In genomic region chr9:64125307-64125706, GRCm38 (mm10) we compare ENCODE assay signal across 19 mouse cellular contexts. TPM values are rescaled to one million over a fixed set of nuclear protein-coding genes. Genes with fewer than 3 reads are reported as not detected.
A peak's percentile ranks its signal among the peaks of the same experiment; 100 is the strongest.
DNase-seq lines count a peak whose midpoint lies in the region; ATAC-seq lines count a peak whose summit lies in the region.
"Had no signal": no experiment of that assay in that cellular context is flagged by ENCODE, and none has a peak within 500 bp of the region (broad histone marks: within the 10 kb centered on the region; RNA-seq: fewer than 3 reads in every experiment).

No protein-coding gene starts in this region.

- 0 out of 2 replicates have a peak overlapping the region, but pooled peaks have one; percentile 19 for H3K9ac ChIP-seq in limb, embryonic 12.5 days (replicated peaks)
- H3K9ac ChIP-seq in stomach, embryonic 15.5 days, result no peak overlapping the region
- H3K9ac ChIP-seq: forebrain, embryonic 13.5 days; hindbrain, embryonic 15.5 days; lung, embryonic 14.5 days had no signal

- peak overlapping the region; percentile 64; the same call in 1 of the 2 replicates for H3K27ac ChIP-seq in heart, embryonic 10.5 days
- H3K27ac ChIP-seq in limb, embryonic 12.5 days, result no peak overlapping the region
- no peak overlapping the region for H3K27ac ChIP-seq in limb, embryonic 10.5 days
- H3K27ac ChIP-seq in stomach, embryonic 15.5 days, result peak overlapping the region; percentile 35
- H3K27ac ChIP-seq: forebrain, embryonic 13.5 days; hindbrain, embryonic 15.5 days; layer of hippocampus, adult 2 months; midbrain, embryonic 10.5 days had no signal

- no peaks in the 10 kb centered on the region for H3K27me3 ChIP-seq in heart, embryonic 10.5 days (ENCODE audit: insufficient read depth, poor library complexity, severe bottlenecking)
- H3K27me3 ChIP-seq in limb, embryonic 12.5 days, result no peaks in the 10 kb centered on the region
- no peaks in the 10 kb centered on the region for H3K27me3 ChIP-seq in limb, embryonic 10.5 days (ENCODE audit: low read depth, poor library complexity, severe bottlenecking)
- no peaks in the 10 kb centered on the region for H3K27me3 ChIP-seq in stomach, embryonic 15.5 days (replicated peaks)
- H3K27me3 ChIP-seq: forebrain, embryonic 13.5 days; hindbrain, embryonic 15.5 days had no signal

- H3K4me1 ChIP-seq in heart, embryonic 10.5 days, result peaks cover 32% of the 10 kb centered on the region
- peaks cover 10% of the 10 kb centered on the region; the same call in 1 of the 2 replicates for H3K4me1 ChIP-seq in limb, embryonic 12.5 days (replicated peaks)
- H3K4me1 ChIP-seq in limb, embryonic 10.5 days, result peaks cover 14% of the 10 kb centered on the region; the same call in 1 of the 2 replicates
- H3K4me1 ChIP-seq in stomach, embryonic 15.5 days, result no peaks in the 10 kb centered on the region; the same call in 1 of the 2 replicates
- H3K4me1 ChIP-seq: forebrain, embryonic 13.5 days; hindbrain, embryonic 15.5 days had no signal

- no peaks in the 10 kb centered on the region for H3K36me3 ChIP-seq in heart, embryonic 10.5 days
- no peaks in the 10 kb centered on the region for H3K36me3 ChIP-seq in limb, embryonic 12.5 days
- H3K36me3 ChIP-seq in limb, embryonic 10.5 days, result no peaks in the 10 kb centered on the region
- H3K36me3 ChIP-seq in stomach, embryonic 15.5 days, result no peaks in the 10 kb centered on the region
- H3K36me3 ChIP-seq: hindbrain, embryonic 15.5 days; midbrain, embryonic 10.5 days had no signal

- no peak for DNase-seq in heart, embryonic 10.5 days (ENCODE audit: low spot score)
- DNase-seq in heart, adult 9 months (ENCODE audit: low spot score in 2 of 2), result no peak
- no peak for DNase-seq in limb, embryonic 10.5 days (ENCODE audit: low spot score)
- peak; percentile 74 for DNase-seq in gastrocnemius, adult 18-20 months (ENCODE audit: low spot score)
- no peak for DNase-seq in cerebellum, adult 8-10 months
- DNase-seq in cerebellum, postnatal 4 days (ENCODE audit: low spot score in 2 of 2), result no peak
- DNase-seq: adrenal gland, postnatal 10 days; embryo, embryonic 11 days; heart, adult 11 months; thymus, postnatal 14 days had no signal

- no peak for ATAC-seq in limb, embryonic 12.5 days (ENCODE audit: insufficient number of reproducible peaks, insufficient read depth, low FRiP score, low TSS enrichment, low read depth)
- no peak for ATAC-seq in stomach, embryonic 15.5 days (ENCODE audit: insufficient read depth, low FRiP score, low read depth)
- ATAC-seq: forebrain, embryonic 13.5 days had no signal

- no peaks in the 10 kb centered on the region for H3K9me3 ChIP-seq in heart, embryonic 10.5 days
- no peaks in the 10 kb centered on the region for H3K9me3 ChIP-seq in limb, embryonic 12.5 days
- no peaks in the 10 kb centered on the region for H3K9me3 ChIP-seq in limb, embryonic 10.5 days (replicated peaks)
- H3K9me3 ChIP-seq in stomach, embryonic 15.5 days, result no peaks in the 10 kb centered on the region
- H3K9me3 ChIP-seq: forebrain, embryonic 13.5 days; hindbrain, embryonic 15.5 days; midbrain, embryonic 10.5 days had no signal

- H3K4me2 ChIP-seq in limb, embryonic 12.5 days, result no peak overlapping the region
- no peak overlapping the region for H3K4me2 ChIP-seq in stomach, embryonic 15.5 days
- H3K4me2 ChIP-seq: forebrain, embryonic 13.5 days; hindbrain, embryonic 15.5 days; lung, embryonic 14.5 days had no signal

- 42% methylated on average over 3 of the region's 3 CpGs for WGBS in heart, embryonic 10.5 days
- 56% methylated on average over 3 of the region's 3 CpGs for WGBS in limb, embryonic 12.5 days
- 72% methylated on average over 3 of the region's 3 CpGs for WGBS in limb, embryonic 10.5 days
- WGBS in stomach, embryonic 15.5 days, result 59% methylated on average over 3 of the region's 3 CpGs

- H3K4me3 ChIP-seq in heart, embryonic 10.5 days, result no peak overlapping the region
- no peak overlapping the region for H3K4me3 ChIP-seq in limb, embryonic 12.5 days (replicated peaks)
- no peak overlapping the region for H3K4me3 ChIP-seq in limb, embryonic 10.5 days
- H3K4me3 ChIP-seq in stomach, embryonic 15.5 days (replicated peaks), result no peak overlapping the region
- H3K4me3 ChIP-seq: forebrain, embryonic 13.5 days; hindbrain, embryonic 15.5 days; layer of hippocampus, adult 2 months; midbrain, embryonic 10.5 days had no signal

RNA-seq across cellular contexts. Expression of gene Lctl, which starts 8.4 kb away (rescaled TPM):
- polyA plus RNA-seq in heart, embryonic 10.5 days (2016; fragmentation: Nextera tagmentation; extraction: Ambion mirVana), result not detected in 2 replicates
- polyA plus RNA-seq in limb, embryonic 12.5 days (2016; fragmentation: Nextera tagmentation; extraction: Ambion mirVana), result not detected in 2 replicates
- polyA plus RNA-seq in limb, embryonic 10.5 days (2016; fragmentation: Nextera tagmentation; extraction: Ambion mirVana), result not detected in 2 replicates
- total RNA-seq in gastrocnemius, adult 18-20 months (2021), result under 1 TPM in 1 of 2 experiments, not detected in 1; 0.57 TPM
- 0.06 TPM in 1 of 2 replicates, not detected in the other for polyA plus RNA-seq in stomach, embryonic 15.5 days (2015; fragmentation: Nextera tagmentation; extraction: Ambion mirVana)
- total RNA-seq: layer of hippocampus, adult 2 months had no signal
- polyA plus RNA-seq: forebrain, embryonic 13.5 days; hindbrain, embryonic 15.5 days; limb, embryonic 11.5 days; midbrain, embryonic 10.5 days; neural tube, embryonic 11.5 days had no signal

RNA-seq across cellular contexts. Expression of gene Zwilch, which starts 47.6 kb away (rescaled TPM):
- 28.1 and 31.6 TPM in 2 replicates for polyA plus RNA-seq in heart, embryonic 10.5 days (2016; fragmentation: Nextera tagmentation; extraction: Ambion mirVana)
- polyA plus RNA-seq in limb, embryonic 12.5 days (2016; fragmentation: Nextera tagmentation; extraction: Ambion mirVana), result 29.5 and 32.5 TPM in 2 replicates
- polyA plus RNA-seq in limb, embryonic 10.5 days (2016; fragmentation: Nextera tagmentation; extraction: Ambion mirVana), result 47.1 and 52.1 TPM in 2 replicates
- total RNA-seq in gastrocnemius, adult 18-20 months (2021), result under 1 TPM; 0.43 to 0.62 TPM
- 19.8 and 21.4 TPM in 2 replicates for polyA plus RNA-seq in stomach, embryonic 15.5 days (2015; fragmentation: Nextera tagmentation; extraction: Ambion mirVana)

RNA-seq across cellular contexts. Expression of gene Rpl4, which starts 47.9 kb away (rescaled TPM):
- 998 and 1,151 TPM in 2 replicates for polyA plus RNA-seq in heart, embryonic 10.5 days (2016; fragmentation: Nextera tagmentation; extraction: Ambion mirVana)
- 1,142 and 1,161 TPM in 2 replicates for polyA plus RNA-seq in limb, embryonic 12.5 days (2016; fragmentation: Nextera tagmentation; extraction: Ambion mirVana)
- 1,265 and 1,468 TPM in 2 replicates for polyA plus RNA-seq in limb, embryonic 10.5 days (2016; fragmentation: Nextera tagmentation; extraction: Ambion mirVana)
- total RNA-seq in gastrocnemius, adult 18-20 months (2021), result 100 to 1,000 TPM; 623 to 643 TPM
- polyA plus RNA-seq in stomach, embryonic 15.5 days (2015; fragmentation: Nextera tagmentation; extraction: Ambion mirVana), result 1,181 and 1,204 TPM in 2 replicates

RNA-seq across cellular contexts. Expression of gene Snapc5, which starts 53.8 kb away (rescaled TPM):
- 25.8 and 29.8 TPM in 2 replicates for polyA plus RNA-seq in heart, embryonic 10.5 days (2016; fragmentation: Nextera tagmentation; extraction: Ambion mirVana)
- polyA plus RNA-seq in limb, embryonic 12.5 days (2016; fragmentation: Nextera tagmentation; extraction: Ambion mirVana), result 28.3 and 29.3 TPM in 2 replicates
- polyA plus RNA-seq in limb, embryonic 10.5 days (2016; fragmentation: Nextera tagmentation; extraction: Ambion mirVana), result 28.6 and 31.5 TPM in 2 replicates
- total RNA-seq in gastrocnemius, adult 18-20 months (2021), result 10 to 100 TPM; 23.3 to 24.1 TPM
- polyA plus RNA-seq in stomach, embryonic 15.5 days (2015; fragmentation: Nextera tagmentation; extraction: Ambion mirVana), result 31.1 and 32.8 TPM in 2 replicates

Comparison
In these comparisons a context has a peak if more than half of its experiments do, and no peak if none do; other contexts are left out.
1. H3K27ac ChIP-seq: peak in heart, embryonic 10.5 days (single experiment) and stomach, embryonic 15.5 days (single experiment); none in limb, embryonic 12.5 days (single experiment) and limb, embryonic 10.5 days (single experiment).